Mouse (Mus musculus) hindbrain, embryonic 10.5 days (tissue): ENCODE measurements around the gene Fdxr. TPM values are rescaled to one million over a fixed set of nuclear protein-coding genes. Genes with fewer than 3 reads are reported as not detected.

Experiments used
- DNase-seq: peaks from one replicate; pipeline ENCODE4 v3.0.0-alpha.2; 2017; ENCODE audit warnings: low spot score
- H3K27ac ChIP-seq: fragments of 300-500 bp; sonication (generic); 2 replicates; pipeline ENCODE4 v1.5.1; 2016; ENCODE audit warnings: mild to moderate bottlenecking, moderate library complexity
- H3K27me3 ChIP-seq: fragments of 300-500 bp; sonication (generic); 2 replicates; pipeline ENCODE4 v1.6.1; 2016; ENCODE audit warnings: mild to moderate bottlenecking; ENCODE audit not compliant: poor library complexity, insufficient read depth, severe bottlenecking
- H3K36me3 ChIP-seq: fragments of 300-500 bp; sonication (generic); 2 replicates; pipeline ENCODE4 v1.6.1; 2016; ENCODE audit warnings: mild to moderate bottlenecking, moderate library complexity
- H3K4me1 ChIP-seq: fragments of 300-500 bp; sonication (generic); replicated peaks from 2 replicates; pipeline ENCODE4 v1.6.1; 2016; ENCODE audit warnings: mild to moderate bottlenecking
- H3K4me3 ChIP-seq: fragments of 300-500 bp; sonication (generic); 2 replicates; pipeline ENCODE4 v1.5.1; 2016; ENCODE audit warnings: mild to moderate bottlenecking, moderate library complexity
- H3K9me3 ChIP-seq: fragments of 300-500 bp; sonication (generic); 2 replicates; pipeline ENCODE4 v1.6.1; 2016; ENCODE audit warnings: mild to moderate bottlenecking, moderate library complexity
- WGBS: fragments of 180-500 bp; shearing (Covaris S2); methylation state at CpG from one replicate; pipeline ENCODE4 v1.1.7; 2016; 5-methylcytosine and 5-hydroxymethylcytosine counted together
- polyA plus RNA-seq: library from polyadenylated mRNA; unstranded; fragments of >200 nt; fragmentation: Nextera tagmentation; extraction: Ambion mirVana; gene quantifications from 2 replicates; pipeline ENCODE4 v1.2.1, GENCODE M21; 2016

Gene Fdxr
- polyA plus RNA-seq, 1 experiment from 2014 or later, result 17.7 TPM

GRCm38 (mm10) chr11:115264136-115264861, 12.6 kb downstream of the Fdxr start:
- H3K9me3 ChIP-seq, result no peaks in the 10 kb centered on the region
- DNase-seq, result no peak
- no peak overlapping the region for H3K27ac ChIP-seq
- peaks cover 100% of the 10 kb centered on the region for H3K27me3 ChIP-seq
- 67% methylated on average over 7 of the region's 7 CpGs for WGBS
- peaks cover 14% of the 10 kb centered on the region for H3K36me3 ChIP-seq
- no peak overlapping the region for H3K4me3 ChIP-seq
- peaks cover 42% of the 10 kb centered on the region for H3K4me1 ChIP-seq

- Histone ChIP-seq H3K27ac (no peak overlapping the region), H3K36me3 (peaks cover 1% of the 10 kb centered on the region; the same call in 1 of the 2 replicates), H3K4me3 (no peak overlapping the region), H3K4me1 (peaks cover 41% of the 10 kb centered on the region), H3K27me3 (peaks cover 100% of the 10 kb centered on the region), H3K9me3 (no peaks in the 10 kb centered on the region)
- WGBS, result 85% methylated on average over 11 of the region's 11 CpGs
- no peak for DNase-seq
These were observed 13.9 kb downstream of the Fdxr start for GRCm38 (mm10) chr11:115262954-115263353.

GRCm38 (mm10) chr11:115259134-115259533, 17.7 kb downstream of the Fdxr start:
- WGBS, result 82% methylated on average over 4 of the region's 4 CpGs
- Histone ChIP-seq H3K9me3 (no peaks in the 10 kb centered on the region), H3K27ac (no peak overlapping the region), H3K36me3 (no peaks in the 10 kb centered on the region), H3K27me3 (peaks cover 100% of the 10 kb centered on the region), H3K4me1 (peaks cover 10% of the 10 kb centered on the region), H3K4me3 (no peak overlapping the region)
- DNase-seq, result no peak

- peaks cover 100% of the 10 kb centered on the region for H3K27me3 ChIP-seq
- peak; percentile 38 for DNase-seq
- H3K4me1 ChIP-seq, result peaks cover 10% of the 10 kb centered on the region
- H3K4me3 ChIP-seq, result peak overlapping the region; percentile 36
- H3K27ac ChIP-seq, result no peak overlapping the region
- no peaks in the 10 kb centered on the region for H3K36me3 ChIP-seq
- no peaks in the 10 kb centered on the region for H3K9me3 ChIP-seq
- 16% methylated on average over 59 of the region's 59 CpGs for WGBS
These were observed 18.9 kb downstream of the Fdxr start for GRCm38 (mm10) chr11:115257775-115258510.

- Histone ChIP-seq H3K4me1 (peaks cover 45% of the 10 kb centered on the region), H3K36me3 (no peaks in the 10 kb centered on the region), H3K27me3 (peaks cover 100% of the 10 kb centered on the region), H3K4me3 (0 out of 2 replicates have a peak overlapping the region, but pooled peaks have one; percentile 59), H3K9me3 (no peaks in the 10 kb centered on the region), H3K27ac (no peak overlapping the region)
- DNase-seq, result no peak
- WGBS, result 65% methylated on average over 3 of the region's 3 CpGs
These were observed 25.6 kb downstream of the Fdxr start for GRCm38 (mm10) chr11:115251258-115251657.

GRCm38 (mm10) chr11:115250405-115251090, 26.3 kb downstream of the Fdxr start:
- peak overlapping the region; percentile 62 for H3K27ac ChIP-seq
- no peaks in the 10 kb centered on the region for H3K9me3 ChIP-seq
- 2% methylated on average over 36 of the region's 36 CpGs for WGBS
- peaks cover 52% of the 10 kb centered on the region for H3K4me1 ChIP-seq
- peak overlapping the region; percentile 59 for H3K4me3 ChIP-seq
- H3K36me3 ChIP-seq, result no peaks in the 10 kb centered on the region
- DNase-seq, result peak; percentile 32
- H3K27me3 ChIP-seq, result peaks cover 100% of the 10 kb centered on the region

GRCm38 (mm10) chr11:115249721-115250404, 27.0 kb downstream of the Fdxr start:
- Histone ChIP-seq H3K27ac (peak overlapping the region; percentile 62), H3K27me3 (peaks cover 98% of the 10 kb centered on the region), H3K9me3 (no peaks in the 10 kb centered on the region), H3K4me3 (peak overlapping the region; percentile 59), H3K36me3 (peaks cover under 1% of the 10 kb centered on the region; the same call in 1 of the 2 replicates), H3K4me1 (peaks cover 58% of the 10 kb centered on the region)
- WGBS, result 2% methylated on average over 63 of the region's 63 CpGs
- peak; percentile 56 for DNase-seq

- no peak for DNase-seq
- Histone ChIP-seq H3K4me1 (peaks cover 78% of the 10 kb centered on the region), H3K9me3 (no peaks in the 10 kb centered on the region), H3K4me3 (no peak overlapping the region), H3K36me3 (peaks cover 19% of the 10 kb centered on the region; the same call in 1 of the 2 replicates), H3K27me3 (peaks cover 92% of the 10 kb centered on the region), H3K27ac (no peak overlapping the region)
- WGBS, result 70% methylated on average over 6 of the region's 6 CpGs
These were observed 28.9 kb downstream of the Fdxr start for GRCm38 (mm10) chr11:115247945-115248344.

- Histone ChIP-seq H3K27me3 (peaks cover 86% of the 10 kb centered on the region), H3K36me3 (peaks cover 19% of the 10 kb centered on the region; the same call in 1 of the 2 replicates), H3K4me1 (peaks cover 82% of the 10 kb centered on the region), H3K9me3 (no peaks in the 10 kb centered on the region), H3K4me3 (no peak overlapping the region), H3K27ac (0 out of 2 replicates have a peak overlapping the region, but pooled peaks have one; percentile 8)
- 8% methylated on average over 3 of the region's 3 CpGs for WGBS
- DNase-seq, result no peak
These were observed 29.6 kb downstream of the Fdxr start for GRCm38 (mm10) chr11:115247240-115247639.

GRCm38 (mm10) chr11:115246386-115246785, 30.5 kb downstream of the Fdxr start:
- DNase-seq, result no peak
- Histone ChIP-seq H3K27ac (no peak overlapping the region; the same call in 1 of the 2 replicates), H3K27me3 (peaks cover 78% of the 10 kb centered on the region), H3K4me3 (no peak overlapping the region), H3K9me3 (no peaks in the 10 kb centered on the region), H3K36me3 (peaks cover 19% of the 10 kb centered on the region; the same call in 1 of the 2 replicates), H3K4me1 (peaks cover 89% of the 10 kb centered on the region)
- WGBS, result 71% methylated on average over 8 of the region's 8 CpGs

GRCm38 (mm10) chr11:115244840-115245239, 32.0 kb downstream of the Fdxr start:
- Histone ChIP-seq H3K36me3 (peaks cover 19% of the 10 kb centered on the region; the same call in 1 of the 2 replicates), H3K4me1 (peaks cover 91% of the 10 kb centered on the region), H3K27ac (0 out of 2 replicates have a peak overlapping the region, but pooled peaks have one; percentile 37)

GRCm38 (mm10) chr11:115243783-115244182, 33.1 kb downstream of the Fdxr start:
- no peaks in the 10 kb centered on the region for H3K9me3 ChIP-seq
- no peak for DNase-seq
- peaks cover 94% of the 10 kb centered on the region for H3K4me1 ChIP-seq
- H3K36me3 ChIP-seq, result peaks cover 19% of the 10 kb centered on the region; the same call in 1 of the 2 replicates
- 85% methylated on average over 12 of the region's 12 CpGs for WGBS
- H3K4me3 ChIP-seq, result no peak overlapping the region
- peaks cover 59% of the 10 kb centered on the region for H3K27me3 ChIP-seq
- H3K27ac ChIP-seq, result peak overlapping the region; percentile 37; the same call in 1 of the 2 replicates

More at GRCm38 (mm10) chr11:115244840-115245239, 32.0 kb downstream of the Fdxr start:
- DNase-seq, result no peak
- no peak overlapping the region for H3K4me3 ChIP-seq
- H3K9me3 ChIP-seq, result no peaks in the 10 kb centered on the region
- 88% methylated on average over 8 of the region's 8 CpGs for WGBS
- H3K27me3 ChIP-seq, result peaks cover 66% of the 10 kb centered on the region
